Mouse (Mus musculus) liver, embryonic 14.5 days (tissue): ENCODE measurements around the gene Def6. TPM values are rescaled to one million over a fixed set of nuclear protein-coding genes. Genes with fewer than 3 reads are reported as not detected.
A peak's percentile ranks its signal among the peaks of the same experiment; 100 is the strongest.
"Not testable (repeated sequence)": the region's sequence is repeated elsewhere in the genome, so short reads cannot be mapped to it uniquely, and the experiment has no call there.

Experiments
- ATAC-seq: fragments of 200-750 bp; cut with Nextera tagmentation; 2 replicates; pipeline ENCODE4 v1.8.0; 2017; ENCODE audit warnings: moderate number of reproducible peaks, mild to moderate bottlenecking, moderate library complexity; ENCODE audit not compliant: insufficient read depth
- DNase-seq, 3 experiments: peaks; one replicate each; pipeline ENCODE4 v3.0.0-alpha.2; 2012 to 2013; ENCODE audit warnings: low read depth in 3 of 3, low spot score in 3 of 3
- H3K27ac ChIP-seq: fragments of 300-500 bp; sonication (generic); 2 replicates; pipeline ENCODE4 v1.5.1; 2014; ENCODE audit warnings: moderate library complexity, mild to moderate bottlenecking, control low read depth, inconsistent platforms
- H3K27me3 ChIP-seq: fragments of 300-500 bp; sonication (generic); 2 replicates; pipeline ENCODE4 v1.6.1; 2014; ENCODE audit warnings: mild to moderate bottlenecking, low read length, moderate library complexity; ENCODE audit not compliant: control insufficient read depth, insufficient read depth
- H3K36me3 ChIP-seq: fragments of 300-500 bp; sonication (generic); replicated peaks from 2 replicates; pipeline ENCODE4 v1.6.1; 2014; ENCODE audit warnings: low read depth; ENCODE audit not compliant: control insufficient read depth, insufficient read depth
- H3K4me1 ChIP-seq, 2 experiments: fragments of 200-500 bp in 1 of 2; fragments of 300-500 bp in 1 of 2; sonication (generic) in 1 of 2; replicated peaks; 2 replicates each; pipeline ENCODE4 v1.6.1; 2012 to 2014; ENCODE audit warnings: antibody characterized with exemption in 1 of 2, inconsistent platforms in 1 of 2, low read length in 1 of 2; ENCODE audit not compliant: control insufficient read depth in 2 of 2, insufficient read depth in 2 of 2
- H3K4me2 ChIP-seq: fragments of 300-500 bp; sonication (generic); 2 replicates; pipeline ENCODE4 v1.6.1; 2014; ENCODE audit warnings: low read depth, mild to moderate bottlenecking, control low read depth, moderate library complexity
- H3K4me3 ChIP-seq, 2 experiments: fragments of 200-500 bp in 1 of 2; fragments of 300-500 bp in 1 of 2; sonication (generic) in 1 of 2; 2 replicates each; pipeline ENCODE4 v1.5.1; 2012 to 2014; ENCODE audit warnings: low read depth in 2 of 2, low read length in 2 of 2, mild to moderate bottlenecking in 2 of 2, control low read depth in 1 of 2, inconsistent platforms in 1 of 2, moderate library complexity in 1 of 2; ENCODE audit not compliant: insufficient read depth in 1 of 2
- H3K9ac ChIP-seq: fragments of 300-500 bp; sonication (generic); replicated peaks from 2 replicates; pipeline ENCODE4 v1.6.1; 2014; ENCODE audit warnings: mild to moderate bottlenecking, control low read depth, moderate library complexity
- H3K9me3 ChIP-seq: fragments of 300-500 bp; sonication (generic); 2 replicates; pipeline ENCODE4 v1.6.1; 2016; ENCODE audit warnings: low read length, mixed read lengths; ENCODE audit not compliant: control insufficient read depth
- CTCF ChIP-seq: IDR thresholded peaks from 2 replicates; pipeline ENCODE4 v1.5.1; 2016; ENCODE audit warnings: antibody characterized with exemption, low read depth, control low read depth
- EP300 ChIP-seq: IDR thresholded peaks from 2 replicates; pipeline ENCODE4 v1.6.1; 2016; ENCODE audit warnings: antibody characterized with exemption, low read depth
- WGBS: fragments of 180-500 bp; shearing (Covaris S2); extraction: QIAGEN DNeasy Blood & Tissue Kit; methylation state at CpG from one replicate; pipeline ENCODE4 v1.1.7; 2014; ENCODE audit not compliant: insufficient replicate concordance; 5-methylcytosine and 5-hydroxymethylcytosine counted together
- polyA plus RNA-seq, 2 experiments: library from polyadenylated mRNA; depleted of rRNA in 1 of 2; stranded (reverse) in 1 of 2; unstranded in 1 of 2; fragments of >200 nt; fragmentation: Nextera tagmentation in 1 of 2; extraction: Ambion mirVana in 1 of 2; gene quantifications; 2 replicates each; pipeline versions ENCODE4 v1.2.1 to v1.2.3; 2012 to 2014

The Def6 gene
- polyA plus RNA-seq, 2 experiments, result 5.7 to 10.4 TPM

DNA sequence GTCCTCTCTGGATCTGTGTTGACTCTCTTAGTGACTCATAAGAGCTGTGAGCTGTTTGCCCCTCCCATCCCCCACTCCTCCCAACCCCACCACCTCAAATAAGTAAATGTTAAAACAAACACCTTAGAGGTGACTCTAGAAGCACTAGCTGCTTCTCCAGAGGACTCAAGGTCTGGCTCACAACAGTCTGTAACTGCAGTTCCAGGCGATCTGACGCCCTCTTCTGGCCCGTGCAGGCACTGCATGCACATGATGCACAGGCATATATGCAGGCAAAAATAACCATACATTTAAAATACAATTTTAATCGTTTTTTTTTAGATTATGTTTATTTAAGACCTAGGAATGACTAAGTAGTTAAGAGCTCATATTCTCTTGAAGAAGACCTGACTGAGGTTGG, 5.7 kb downstream of the Def6 start:
- no peak for DNase-seq
- Histone ChIP-seq H3K4me1 (peaks cover 0 to 16% of the 10 kb centered on the region in 2 experiments; a peak in 3 of 4 replicates), H3K9me3 (no peaks in the 10 kb centered on the region), H3K27ac (no peak overlapping the region), H3K4me3 (no peak overlapping the region), H3K9ac (no peak overlapping the region), H3K36me3 (no peaks in the 10 kb centered on the region), H3K27me3 (no peaks in the 10 kb centered on the region), H3K4me2 (no peak overlapping the region)
- 21% methylated on average over 4 of the region's 4 CpGs for WGBS
- TF ChIP-seq EP300, result no peak
- TF ChIP-seq CTCF, result peak; percentile 72
- ATAC-seq, result no peak

DNA sequence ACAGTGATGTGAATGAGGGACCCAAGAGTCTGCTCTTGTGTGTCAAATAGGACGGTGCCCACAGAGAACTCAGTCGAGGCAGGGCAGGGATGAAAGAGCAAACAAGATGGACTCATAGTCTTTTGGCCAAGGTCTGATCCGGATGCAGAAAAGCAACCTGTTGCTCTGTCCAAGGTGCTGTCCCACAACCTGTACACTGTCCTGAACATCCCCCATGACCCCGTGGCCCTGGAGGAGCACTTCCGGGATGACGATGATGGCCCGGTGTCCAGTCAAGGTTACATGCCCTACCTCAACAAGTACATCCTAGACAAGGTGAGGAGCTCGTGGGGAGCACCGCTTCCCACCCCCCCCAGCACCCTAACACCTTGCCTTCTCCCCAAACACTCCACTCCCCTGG, 9.2 kb downstream of the Def6 start:
- H3K27me3 ChIP-seq, result no peaks in the 10 kb centered on the region
- TF ChIP-seq CTCF (no peak), EP300 (no peak)
- H3K9ac ChIP-seq, result no peak overlapping the region
- H3K4me1 ChIP-seq, result peaks cover 0 to 14% of the 10 kb centered on the region in 2 experiments; a peak in 3 of 4 replicates
- H3K9me3 ChIP-seq, result no peaks in the 10 kb centered on the region
- no peak overlapping the region for H3K4me2 ChIP-seq
- 76% methylated on average over 9 of the region's 9 CpGs for WGBS
- no peak overlapping the region for H3K27ac ChIP-seq
- no peaks in the 10 kb centered on the region for H3K36me3 ChIP-seq
- no peak for ATAC-seq
- DNase-seq, result no peak
- no peak overlapping the region for H3K4me3 ChIP-seq

DNA sequence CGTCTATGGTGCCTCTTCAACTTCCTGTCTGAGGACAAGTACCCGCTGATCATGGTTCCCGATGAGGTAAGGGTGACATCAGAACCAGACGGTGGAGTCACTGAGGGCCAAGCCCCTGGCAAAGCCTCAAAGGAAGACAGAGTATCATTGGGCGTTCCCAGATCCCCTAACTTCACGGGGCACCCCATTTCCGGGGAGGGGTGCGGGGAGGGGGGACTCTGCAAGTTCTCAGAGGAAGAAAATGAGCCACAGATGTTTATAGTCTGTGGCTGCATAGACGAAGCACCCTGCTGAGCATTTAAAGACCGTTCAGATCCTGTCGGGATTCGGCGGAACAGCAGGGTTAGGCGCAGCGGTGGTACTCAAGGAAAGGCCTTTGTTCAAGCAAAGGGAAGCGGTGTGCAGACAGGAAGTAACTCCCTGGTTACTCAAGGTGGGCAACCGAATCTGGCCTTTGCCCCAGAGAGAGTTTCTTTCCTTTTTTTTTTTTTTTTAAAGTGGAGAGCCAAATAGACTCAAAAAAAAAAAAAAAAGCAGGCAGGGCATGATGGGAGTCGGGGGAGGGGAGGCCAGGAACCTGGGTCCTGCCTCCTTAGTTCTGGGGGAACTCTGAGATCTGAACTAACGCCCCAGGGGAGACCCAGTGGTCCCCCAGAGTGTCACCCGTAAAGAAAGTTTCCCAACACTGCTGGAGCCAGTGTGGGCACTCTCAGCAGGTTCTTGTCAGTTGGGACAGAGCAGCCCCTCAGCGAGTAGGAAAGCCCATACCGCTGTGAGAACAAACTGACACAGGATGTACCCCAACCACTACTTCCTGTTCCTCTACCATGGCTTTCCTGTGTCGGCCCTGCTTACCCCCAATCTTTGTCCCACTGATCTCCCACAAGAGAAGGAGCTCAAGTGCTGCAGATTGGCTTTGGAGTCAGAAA, 10.4 kb downstream of the Def6 start:
- Histone ChIP-seq H3K4me3 (peak overlapping the region in 1 of 2 experiments; percentile 12; a peak in 1 of 4 replicates), H3K4me1 (peaks cover 2 to 9% of the 10 kb centered on the region in 2 experiments; a peak in 3 of 4 replicates), H3K27ac (no peak overlapping the region), H3K36me3 (no peaks in the 10 kb centered on the region), H3K9ac (peak overlapping the region; percentile 21; the same call in 1 of the 2 replicates), H3K4me2 (peak overlapping the region; percentile 45), H3K9me3 (no peaks in the 10 kb centered on the region), H3K27me3 (no peaks in the 10 kb centered on the region)
- ATAC-seq (no peak), DNase-seq (no peak)
- 14% methylated on average over 23 of the region's 23 CpGs for WGBS
- TF ChIP-seq CTCF, result no peak
- TF ChIP-seq EP300, result no peak

DNA sequence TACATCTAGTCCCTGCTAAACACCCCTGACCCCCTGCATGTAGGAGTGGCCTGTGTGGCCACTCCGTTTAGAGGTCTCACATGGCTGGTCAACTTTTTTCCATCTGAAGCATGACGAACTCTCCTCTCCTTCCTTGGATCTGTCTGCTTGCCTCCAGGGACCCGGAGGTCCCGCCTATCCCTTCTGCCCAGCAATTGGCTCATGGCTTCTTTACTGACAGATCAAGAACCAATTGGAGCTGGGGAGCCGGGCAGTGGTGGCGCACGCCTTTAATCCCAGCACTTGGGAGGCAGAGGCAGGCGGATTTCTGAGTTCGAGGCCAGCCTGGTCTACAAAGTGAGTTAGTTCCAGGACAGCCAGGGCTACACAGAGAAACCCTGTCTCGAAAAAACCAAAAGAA, 14.9 kb downstream of the Def6 start:
- WGBS, result 77% methylated on average over 10 of the region's 10 CpGs
- H3K9ac ChIP-seq, result not testable (repeated sequence)

DNA sequence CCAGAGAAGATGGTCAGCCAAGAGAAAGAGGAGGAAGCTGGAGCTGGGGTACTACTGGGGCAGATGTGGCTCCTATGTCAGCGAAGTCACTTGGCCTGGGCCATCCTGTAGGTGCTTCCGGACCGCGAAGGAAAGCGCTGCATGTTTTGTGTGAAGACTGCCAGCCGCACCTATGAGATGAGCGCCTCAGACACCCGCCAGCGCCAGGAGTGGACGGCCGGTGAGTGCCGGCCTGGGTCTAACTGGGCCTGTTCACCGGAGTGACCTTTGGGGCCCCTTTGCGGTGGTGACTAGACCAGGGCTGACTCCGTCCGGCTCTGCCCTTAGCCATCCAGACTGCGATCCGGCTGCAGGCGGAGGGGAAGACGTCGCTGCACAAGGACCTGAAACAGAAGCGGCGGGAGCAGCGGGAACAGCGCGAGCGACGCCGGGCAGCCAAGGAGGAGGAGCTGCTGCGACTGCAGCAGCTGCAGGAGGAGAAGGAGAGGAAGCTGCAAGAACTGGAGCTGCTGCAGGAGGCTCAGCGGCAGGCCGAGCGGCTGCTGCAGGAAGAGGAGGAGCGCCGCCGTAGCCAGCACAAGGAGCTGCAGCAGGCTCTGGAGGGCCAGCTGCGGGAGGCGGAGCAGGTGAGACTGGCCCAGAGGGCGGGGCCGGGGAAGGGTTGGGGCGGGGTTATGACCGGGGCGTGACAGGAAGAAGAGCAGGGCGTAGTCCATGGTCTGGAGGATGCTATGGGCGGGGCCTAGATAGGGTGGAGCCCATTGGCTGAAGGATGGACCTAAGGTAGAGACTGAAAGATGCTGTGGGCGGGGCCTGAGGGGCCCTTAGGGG, 16.2 kb downstream of the Def6 start:
- H3K4me3 ChIP-seq, result peak overlapping the region; percentile 50 to 54
- peaks cover 13 to 14% of the 10 kb centered on the region in 2 experiments for H3K4me1 ChIP-seq
- peak overlapping the region; percentile 74 for H3K4me2 ChIP-seq
- no peaks in the 10 kb centered on the region for H3K9me3 ChIP-seq
- H3K27ac ChIP-seq, result no peak overlapping the region
- WGBS, result under 1% methylated on average over 46 of the region's 46 CpGs
- peak overlapping the region; percentile 41 for H3K9ac ChIP-seq
- no peak for TF ChIP-seq EP300
- TF ChIP-seq CTCF, result peak; percentile 50
- peak; percentile 90 to 97 (median 93) for DNase-seq
- no peaks in the 10 kb centered on the region for H3K36me3 ChIP-seq
- peak; percentile 95 for ATAC-seq
- H3K27me3 ChIP-seq, result no peaks in the 10 kb centered on the region

More for the DNA sequence above, 14.9 kb downstream of the Def6 start:
- not testable (repeated sequence) for H3K4me3 ChIP-seq, H3K36me3 ChIP-seq, DNase-seq, H3K27ac ChIP-seq, H3K9me3 ChIP-seq, H3K4me2 ChIP-seq, ATAC-seq, H3K27me3 ChIP-seq
- H3K4me1 ChIP-seq, result peaks cover 14 to 16% of the 10 kb centered on the region in 2 experiments
